Mouse (Mus musculus) kidney, embryonic 15.5 days (tissue): ENCODE data around the gene Dand5. TPM values are rescaled to one million over a fixed set of nuclear protein-coding genes. Genes with fewer than 3 reads are reported as not detected.

Experiments used
- ATAC-seq: fragments of 200-750 bp; cut with Nextera tagmentation; replicated peaks from 2 replicates; pipeline ENCODE4 v1.8.0; 2017; ENCODE audit warnings: moderate TSS enrichment; ENCODE audit not compliant: low FRiP score
- H3K27ac ChIP-seq: fragments of 300-500 bp; sonication (generic); 2 replicates; pipeline ENCODE4 v1.5.1; 2015; ENCODE audit warnings: mild to moderate bottlenecking, inconsistent platforms
- H3K27me3 ChIP-seq: fragments of 300-500 bp; sonication (generic); 2 replicates; pipeline ENCODE4 v1.6.1; 2015; ENCODE audit warnings: inconsistent platforms
- H3K36me3 ChIP-seq: fragments of 300-500 bp; sonication (generic); 2 replicates; pipeline ENCODE4 v1.6.1; 2015; ENCODE audit warnings: inconsistent platforms
- H3K4me1 ChIP-seq: fragments of 300-500 bp; sonication (generic); 2 replicates; pipeline ENCODE4 v1.6.1; 2015; ENCODE audit warnings: inconsistent platforms
- H3K4me2 ChIP-seq: fragments of 300-500 bp; sonication (generic); 2 replicates; pipeline ENCODE4 v1.6.1; 2015; ENCODE audit warnings: moderate library complexity, mild to moderate bottlenecking, inconsistent platforms
- H3K4me3 ChIP-seq: fragments of 300-500 bp; sonication (generic); replicated peaks from 2 replicates; pipeline ENCODE4 v1.5.1; 2015; ENCODE audit warnings: mild to moderate bottlenecking, inconsistent platforms
- H3K9ac ChIP-seq: fragments of 300-500 bp; sonication (generic); 2 replicates; pipeline ENCODE4 v1.6.1; 2015; ENCODE audit warnings: mild to moderate bottlenecking, inconsistent platforms
- H3K9me3 ChIP-seq: fragments of 300-500 bp; sonication (generic); replicated peaks from 2 replicates; pipeline ENCODE4 v1.6.1; 2016; ENCODE audit warnings: inconsistent platforms
- WGBS: fragments of 180-500 bp; shearing (Covaris S2); methylation state at CpG from one replicate; pipeline ENCODE4 v1.1.7; 2015; ENCODE audit warnings: mixed read lengths; 5-methylcytosine and 5-hydroxymethylcytosine counted together
- polyA plus RNA-seq: library from polyadenylated mRNA; unstranded; fragments of >200 nt; fragmentation: Nextera tagmentation; extraction: Ambion mirVana; gene quantifications from 2 replicates; pipeline ENCODE4 v1.2.1, GENCODE M21; 2015

Dand5 gene
- polyA plus RNA-seq, 1 experiment from 2014 or later: 7.0 TPM

DNA sequence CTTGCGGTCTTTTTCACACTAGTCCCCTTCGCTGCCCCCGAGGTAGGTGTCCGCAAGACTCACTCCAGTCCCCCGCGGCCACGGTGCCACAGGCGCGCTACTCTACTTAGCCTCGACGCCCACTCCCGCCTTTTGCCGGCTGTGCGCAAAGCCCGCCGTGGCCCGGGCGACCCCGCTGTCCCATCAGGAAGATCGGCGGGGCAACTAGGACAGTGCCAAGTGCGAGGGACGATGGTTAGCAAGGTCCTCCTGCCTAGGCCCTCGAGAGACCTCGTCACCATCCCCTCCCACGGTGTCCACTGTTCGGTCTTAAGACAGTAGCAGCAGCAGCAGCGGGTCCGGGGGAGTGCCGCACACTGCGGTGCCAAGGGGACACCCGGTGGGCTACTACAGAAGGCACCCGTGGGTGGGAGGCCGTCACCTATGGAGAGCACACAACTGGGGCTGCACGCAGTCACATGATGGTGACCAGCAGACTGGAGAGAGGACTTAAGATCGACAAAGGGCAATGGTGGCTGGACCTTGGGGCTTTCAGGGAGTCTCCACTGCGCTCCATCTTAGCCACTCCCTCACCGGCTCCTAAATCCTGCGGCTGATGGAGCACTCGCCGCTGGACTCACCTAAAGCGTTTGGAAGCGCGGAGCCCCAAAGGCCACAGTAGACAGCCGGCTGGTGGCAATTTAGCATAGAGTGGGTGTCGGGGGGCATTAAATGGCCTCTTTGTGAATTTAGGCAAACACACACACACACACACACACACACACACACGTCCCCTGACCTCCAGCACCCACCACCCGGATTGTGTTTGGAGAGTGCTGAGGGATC lies 37.7 kb downstream of the Dand5 start:
- 4% methylated on average over 48 of the region's 48 CpGs for WGBS
- Histone ChIP-seq H3K4me3 (peak overlapping the region; percentile 5), H3K9ac (no peak overlapping the region), H3K9me3 (no peaks in the 10 kb centered on the region), H3K4me1 (peaks cover 40% of the 10 kb centered on the region), H3K36me3 (no peaks in the 10 kb centered on the region), H3K4me2 (peak overlapping the region; percentile 28; the same call in 1 of the 2 replicates), H3K27me3 (peaks cover 100% of the 10 kb centered on the region), H3K27ac (no peak overlapping the region)
- ATAC-seq: no peak

DNA sequence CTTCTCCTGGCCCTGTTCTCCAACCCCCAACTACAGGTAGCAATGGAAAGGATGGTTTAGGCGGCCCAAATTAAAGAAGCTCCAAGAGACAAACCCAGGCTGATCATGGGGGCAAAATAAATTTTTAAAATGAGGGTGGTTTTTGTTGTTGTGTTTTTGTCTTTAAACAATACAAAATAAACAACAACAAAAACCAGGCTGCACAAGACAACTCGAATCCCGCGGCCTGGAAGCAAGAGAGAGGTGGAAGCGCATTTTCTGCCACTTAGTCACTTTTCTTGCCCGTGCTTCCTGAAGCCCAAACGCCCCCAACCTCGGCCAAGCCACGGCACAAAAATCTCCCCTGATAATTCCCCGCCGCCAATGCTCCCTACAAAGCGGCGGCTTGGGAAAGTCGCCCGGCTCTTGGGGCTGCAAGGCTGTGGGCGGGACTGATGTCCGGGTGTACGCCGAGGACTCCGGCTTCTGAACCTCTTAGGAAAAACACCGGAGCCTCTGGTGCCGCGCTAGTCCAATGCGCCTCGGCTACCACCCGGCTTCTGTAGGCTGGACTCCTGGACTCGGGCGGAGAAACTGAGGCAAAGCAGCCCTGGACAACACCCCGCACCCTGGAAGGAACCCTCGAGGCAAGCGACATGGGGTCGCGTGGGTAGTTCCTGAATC lies 38.6 kb downstream of the Dand5 start:
- Histone ChIP-seq H3K9ac (no peak overlapping the region), H3K4me2 (peak overlapping the region; percentile 28), H3K4me3 (peak overlapping the region; percentile 5), H3K27ac (no peak overlapping the region), H3K9me3 (no peaks in the 10 kb centered on the region), H3K27me3 (peaks cover 100% of the 10 kb centered on the region), H3K4me1 (peaks cover 46% of the 10 kb centered on the region), H3K36me3 (no peaks in the 10 kb centered on the region)
- 4% methylated on average over 33 of the region's 33 CpGs for WGBS
- ATAC-seq: no peak

GRCm38 (mm10) chr8:84783198-84783918 lies 39.3 kb downstream of the Dand5 start:
- H3K4me1 ChIP-seq: peaks cover 46% of the 10 kb centered on the region
- WGBS: 16% methylated on average over 11 of the region's 11 CpGs
- no peaks in the 10 kb centered on the region for H3K9me3 ChIP-seq
- H3K27ac ChIP-seq: no peak overlapping the region
- H3K36me3 ChIP-seq: no peaks in the 10 kb centered on the region
- no peak overlapping the region for H3K9ac ChIP-seq
- peaks cover 100% of the 10 kb centered on the region for H3K27me3 ChIP-seq
- no peak overlapping the region for H3K4me2 ChIP-seq
- no peak for ATAC-seq
- no peak overlapping the region for H3K4me3 ChIP-seq

DNA sequence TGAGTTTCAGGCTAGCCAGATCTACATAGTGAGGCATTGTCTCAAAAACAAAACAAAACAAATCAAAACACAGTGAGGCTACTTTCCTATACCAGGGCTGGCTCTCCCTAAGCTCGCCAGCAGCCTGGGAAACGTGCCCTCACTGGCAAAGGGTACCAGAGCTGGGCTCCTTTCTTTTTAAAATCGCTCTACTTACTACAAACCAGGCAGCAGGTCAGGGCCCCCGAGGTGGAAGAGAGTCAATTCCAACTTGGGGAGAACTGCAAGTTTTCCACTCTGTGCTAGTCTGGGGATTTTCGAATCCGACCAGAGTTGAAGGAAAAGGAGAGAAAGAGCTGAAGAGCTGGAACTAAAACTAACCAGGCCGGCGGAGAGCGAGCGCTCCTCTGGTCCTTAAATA lies 39.9 kb downstream of the Dand5 start:
- no peak for ATAC-seq
- Histone ChIP-seq H3K4me3 (no peak overlapping the region), H3K4me1 (peaks cover 46% of the 10 kb centered on the region), H3K27me3 (peaks cover 100% of the 10 kb centered on the region), H3K27ac (no peak overlapping the region), H3K9me3 (no peaks in the 10 kb centered on the region), H3K4me2 (no peak overlapping the region), H3K9ac (no peak overlapping the region), H3K36me3 (no peaks in the 10 kb centered on the region)
- WGBS: 24% methylated on average over 10 of the region's 10 CpGs

GRCm38 (mm10) chr8:84781686-84782505 lies 40.7 kb downstream of the Dand5 start:
- 15% methylated on average over 5 of the region's 5 CpGs for WGBS
- Histone ChIP-seq H3K9ac (no peak overlapping the region), H3K4me2 (no peak overlapping the region), H3K9me3 (no peaks in the 10 kb centered on the region), H3K4me3 (no peak overlapping the region), H3K4me1 (peaks cover 41% of the 10 kb centered on the region), H3K27ac (no peak overlapping the region), H3K36me3 (no peaks in the 10 kb centered on the region), H3K27me3 (peaks cover 100% of the 10 kb centered on the region)
- ATAC-seq: no peak

DNA sequence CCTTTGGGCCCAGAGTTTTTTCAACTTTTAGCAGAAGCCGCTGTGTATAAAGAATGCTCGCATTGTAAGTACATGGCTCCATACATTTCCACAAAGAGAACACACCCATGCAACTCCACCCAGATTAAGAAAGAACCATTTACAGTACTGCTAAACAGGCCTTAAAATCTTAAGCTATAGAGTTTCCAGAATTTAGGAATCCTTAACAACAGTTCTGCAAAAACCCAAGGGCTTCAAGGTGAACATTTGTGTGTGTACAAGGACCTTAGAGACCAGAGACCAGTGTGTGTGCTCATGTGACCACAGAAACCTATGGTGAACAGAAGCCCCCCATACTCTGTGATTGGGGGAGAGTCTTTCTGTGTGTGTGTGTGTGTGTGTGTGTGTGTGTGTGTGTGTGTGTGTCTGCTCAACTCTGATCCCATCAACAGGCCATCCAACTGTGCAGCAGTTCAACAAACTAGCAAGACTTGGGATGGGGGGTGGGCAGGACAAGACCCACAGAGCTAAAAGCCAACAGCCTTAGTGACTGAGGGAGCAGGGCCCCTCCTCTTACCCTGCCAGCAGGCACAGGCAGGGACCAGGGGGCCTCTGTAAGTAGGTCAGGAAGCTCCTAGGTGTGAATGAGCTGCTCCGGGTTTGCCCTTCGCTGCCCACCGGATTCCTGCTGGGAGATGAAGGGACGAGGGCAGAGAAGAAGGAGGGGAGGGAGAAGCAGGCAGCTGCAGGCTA lies 41.5 kb downstream of the Dand5 start:
- Histone ChIP-seq H3K27ac (no peak overlapping the region), H3K4me3 (no peak overlapping the region), H3K36me3 (no peaks in the 10 kb centered on the region), H3K27me3 (peaks cover 100% of the 10 kb centered on the region), H3K9ac (no peak overlapping the region), H3K9me3 (no peaks in the 10 kb centered on the region), H3K4me1 (peaks cover 33% of the 10 kb centered on the region), H3K4me2 (no peak overlapping the region)
- no peak for ATAC-seq
- WGBS: 34% methylated on average over 6 of the region's 6 CpGs

DNA sequence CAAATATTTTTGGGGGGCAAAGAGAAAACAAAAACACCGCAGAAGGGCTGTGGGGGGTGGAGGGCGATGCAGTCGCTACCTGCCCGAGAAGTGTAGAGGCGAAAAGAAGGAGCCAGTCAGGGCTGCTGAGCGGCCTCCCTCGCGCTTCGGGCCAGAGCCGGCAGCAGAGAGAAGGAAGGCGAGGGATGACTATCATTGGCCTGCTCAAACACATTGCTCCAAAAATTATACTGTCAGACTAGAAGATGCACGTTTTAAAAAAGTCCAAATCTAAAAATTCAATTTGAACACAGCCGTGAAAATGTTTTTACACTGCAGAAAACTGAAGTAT lies 42.4 kb downstream of the Dand5 start:
- Histone ChIP-seq H3K36me3 (no peaks in the 10 kb centered on the region), H3K4me3 (0 out of 2 replicates have a peak overlapping the region, but pooled peaks have one; percentile 0), H3K9ac (no peak overlapping the region), H3K4me1 (peaks cover 33% of the 10 kb centered on the region), H3K27me3 (peaks cover 100% of the 10 kb centered on the region), H3K9me3 (no peaks in the 10 kb centered on the region), H3K4me2 (0 out of 2 replicates have a peak overlapping the region, but pooled peaks have one; percentile 2), H3K27ac (no peak overlapping the region)
- no peak for ATAC-seq
- 11% methylated on average over 13 of the region's 13 CpGs for WGBS

- Histone ChIP-seq H3K36me3 (no peaks in the 10 kb centered on the region), H3K27me3 (peaks cover 100% of the 10 kb centered on the region), H3K4me2 (0 out of 2 replicates have a peak overlapping the region, but pooled peaks have one; percentile 2), H3K9ac (no peak overlapping the region), H3K27ac (no peak overlapping the region), H3K9me3 (no peaks in the 10 kb centered on the region), H3K4me3 (0 out of 2 replicates have a peak overlapping the region, but pooled peaks have one; percentile 0), H3K4me1 (peaks cover 31% of the 10 kb centered on the region)
- no peak for ATAC-seq
- 15% methylated on average over 19 of the region's 19 CpGs for WGBS
Observed at GRCm38 (mm10) chr8:84779519-84780224, 43.0 kb downstream of the Dand5 start.

- peaks cover 99% of the 10 kb centered on the region for H3K27me3 ChIP-seq
- no peaks in the 10 kb centered on the region for H3K36me3 ChIP-seq
- no peaks in the 10 kb centered on the region for H3K9me3 ChIP-seq
- H3K4me3 ChIP-seq: no peak overlapping the region
- H3K27ac ChIP-seq: no peak overlapping the region
- peaks cover 29% of the 10 kb centered on the region for H3K4me1 ChIP-seq
- ATAC-seq: no peak
- 19% methylated on average over 11 of the region's 11 CpGs for WGBS
- H3K9ac ChIP-seq: no peak overlapping the region
- H3K4me2 ChIP-seq: no peak overlapping the region
Observed at GRCm38 (mm10) chr8:84778638-84779380, 43.8 kb downstream of the Dand5 start.

- Histone ChIP-seq H3K27me3 (peaks cover 97% of the 10 kb centered on the region), H3K4me3 (no peak overlapping the region), H3K9ac (no peak overlapping the region), H3K27ac (no peak overlapping the region), H3K4me2 (no peak overlapping the region), H3K9me3 (no peaks in the 10 kb centered on the region), H3K36me3 (no peaks in the 10 kb centered on the region), H3K4me1 (peaks cover 35% of the 10 kb centered on the region)
- no peak for ATAC-seq
- 40% methylated on average over 10 of the region's 10 CpGs for WGBS
Observed at GRCm38 (mm10) chr8:84777899-84778637, 44.6 kb downstream of the Dand5 start.
